Mouse (Mus musculus) ES-Bruce4 (cell line): ENCODE results near the gene Fbxl17. TPM values are rescaled to one million over a fixed set of nuclear protein-coding genes. Genes with fewer than 3 reads are reported as not detected.

Experiments used
- H3K27ac ChIP-seq: 2 replicates; pipeline ENCODE4 v1.5.1; 2012; ENCODE audit warnings: low read length, inconsistent platforms; ENCODE audit not compliant: insufficient read depth
- H3K27me3 ChIP-seq: 2 replicates; pipeline ENCODE4 v1.6.1; 2012; ENCODE audit warnings: mild to moderate bottlenecking, low read length, inconsistent platforms; ENCODE audit not compliant: control insufficient read depth, poor library complexity, insufficient read depth, severe bottlenecking
- H3K36me3 ChIP-seq: 2 replicates; pipeline ENCODE4 v1.6.1; 2012; ENCODE audit warnings: inconsistent platforms, mild to moderate bottlenecking, low read length, moderate library complexity; ENCODE audit not compliant: control insufficient read depth, poor library complexity, insufficient read depth, severe bottlenecking
- H3K4me1 ChIP-seq: one replicate; pipeline ENCODE4 v1.8.1; 2011; ENCODE audit warnings: low read length; ENCODE audit not compliant: control insufficient read depth, insufficient read depth
- H3K4me3 ChIP-seq: 2 replicates; pipeline ENCODE4 v1.5.1; 2011; ENCODE audit warnings: low read depth, mild to moderate bottlenecking, low read length
- H3K9ac ChIP-seq: 2 replicates; pipeline ENCODE4 v1.6.1; 2012; ENCODE audit warnings: low read depth, mild to moderate bottlenecking, inconsistent platforms; ENCODE audit not compliant: poor library complexity, severe bottlenecking
- H3K9me3 ChIP-seq: replicated peaks from 2 replicates; pipeline ENCODE4 v1.6.1; 2012; ENCODE audit warnings: mild to moderate bottlenecking, low read length, inconsistent platforms; ENCODE audit not compliant: control insufficient read depth, poor library complexity, insufficient read depth, severe bottlenecking
- CTCF ChIP-seq: IDR thresholded peaks from one replicate; pipeline ENCODE4 v1.8.1; 2011; ENCODE audit warnings: low read depth, low read length
- EP300 ChIP-seq: IDR thresholded peaks from 2 replicates; pipeline ENCODE4 v1.6.1; 2011; ENCODE audit warnings: low read depth, low read length; ENCODE audit not compliant: insufficient read depth
- POLR2A ChIP-seq: IDR thresholded peaks from one replicate; pipeline ENCODE4 v1.8.1; 2011; ENCODE audit warnings: low read length; ENCODE audit not compliant: insufficient read depth
- polyA plus RNA-seq: library from polyadenylated mRNA; stranded (reverse); fragments of >200 nt; gene quantifications from 2 replicates; pipeline ENCODE4 v1.2.4, GENCODE M21; 2011; ENCODE audit warnings: low read depth; ENCODE audit not compliant: missing spikeins, insufficient read depth, insufficient read length

Fbxl17 gene
- polyA plus RNA-seq, 1 experiment: 11.7 TPM

- no peaks in the 10 kb centered on the region for H3K36me3 ChIP-seq
- H3K9me3 ChIP-seq: no peaks in the 10 kb centered on the region
- no peak overlapping the region for H3K27ac ChIP-seq
- no peak overlapping the region for H3K9ac ChIP-seq
- H3K27me3 ChIP-seq: no peaks in the 10 kb centered on the region
- no peak overlapping the region for H3K4me3 ChIP-seq
- peaks cover 1% of the 10 kb centered on the region for H3K4me1 ChIP-seq
- TF ChIP-seq POLR2A (no peak), EP300 (no peak), CTCF (no peak)
These were observed 310.5 kb downstream of the Fbxl17 start for GRCm38 (mm10) chr17:63189274-63189673.

GRCm38 (mm10) chr17:63185531-63185930 is 314.3 kb downstream of the Fbxl17 start:
- H3K27ac ChIP-seq: no peak overlapping the region

GRCm38 (mm10) chr17:63184844-63185504 is 314.8 kb downstream of the Fbxl17 start:
- Histone ChIP-seq H3K9ac (no peak overlapping the region), H3K4me3 (no peak overlapping the region), H3K4me1 (peaks cover 4% of the 10 kb centered on the region), H3K36me3 (no peaks in the 10 kb centered on the region), H3K27me3 (no peaks in the 10 kb centered on the region), H3K9me3 (no peaks in the 10 kb centered on the region), H3K27ac (no peak overlapping the region)
- TF ChIP-seq CTCF (no peak), POLR2A (no peak), EP300 (no peak)

More at GRCm38 (mm10) chr17:63185531-63185930, 314.3 kb downstream of the Fbxl17 start:
- Histone ChIP-seq H3K4me3 (no peak overlapping the region), H3K4me1 (peaks cover 4% of the 10 kb centered on the region), H3K27me3 (no peaks in the 10 kb centered on the region), H3K9ac (no peak overlapping the region), H3K36me3 (no peaks in the 10 kb centered on the region), H3K9me3 (no peaks in the 10 kb centered on the region)
- TF ChIP-seq CTCF: no peak
- no peak for TF ChIP-seq EP300
- TF ChIP-seq POLR2A: no peak

GRCm38 (mm10) chr17:63183431-63183830 is 316.4 kb downstream of the Fbxl17 start:
- no peaks in the 10 kb centered on the region for H3K27me3 ChIP-seq
- H3K4me1 ChIP-seq: peaks cover 4% of the 10 kb centered on the region
- no peaks in the 10 kb centered on the region for H3K9me3 ChIP-seq
- no peak overlapping the region for H3K27ac ChIP-seq
- no peaks in the 10 kb centered on the region for H3K36me3 ChIP-seq
- no peak for TF ChIP-seq CTCF
- TF ChIP-seq EP300: 0 out of 2 replicates have a peak, but pooled peaks have one; percentile 38
- no peak overlapping the region for H3K4me3 ChIP-seq
- H3K9ac ChIP-seq: no peak overlapping the region

GRCm38 (mm10) chr17:63181661-63182060 is 318.2 kb downstream of the Fbxl17 start:
- no peak overlapping the region for H3K4me3 ChIP-seq
- H3K27me3 ChIP-seq: no peaks in the 10 kb centered on the region
- H3K9ac ChIP-seq: no peak overlapping the region
- H3K36me3 ChIP-seq: no peaks in the 10 kb centered on the region
- H3K9me3 ChIP-seq: no peaks in the 10 kb centered on the region
- TF ChIP-seq CTCF (no peak), EP300 (no peak), POLR2A (no peak)
- H3K27ac ChIP-seq: no peak overlapping the region
- H3K4me1 ChIP-seq: peaks cover 4% of the 10 kb centered on the region

GRCm38 (mm10) chr17:63180042-63180441 is 319.8 kb downstream of the Fbxl17 start:
- no peaks in the 10 kb centered on the region for H3K9me3 ChIP-seq

More at GRCm38 (mm10) chr17:63180042-63180441, 319.8 kb downstream of the Fbxl17 start:
- H3K27me3 ChIP-seq: no peaks in the 10 kb centered on the region
- H3K9ac ChIP-seq: no peak overlapping the region
- H3K36me3 ChIP-seq: no peaks in the 10 kb centered on the region
- TF ChIP-seq POLR2A (no peak), EP300 (no peak), CTCF (no peak)
- H3K4me1 ChIP-seq: peaks cover 2% of the 10 kb centered on the region
- no peak overlapping the region for H3K4me3 ChIP-seq
- no peak overlapping the region for H3K27ac ChIP-seq
